Mouse (Mus musculus) erythroblast, adult 5-6 weeks (primary cell): ENCODE data around the gene Rrm2. TPM values are rescaled to one million over a fixed set of nuclear protein-coding genes. Genes with fewer than 3 reads are reported as not detected.
"Not testable (repeated sequence)": the region's sequence is repeated elsewhere in the genome, so short reads cannot be mapped to it uniquely, and the experiment has no call there.

ENCODE experiments used
- ATAC-seq: replicated peaks from 2 replicates; pipeline ENCODE4 v1.8.0; 2016; ENCODE audit warnings: moderate number of reproducible peaks, mild to moderate bottlenecking, moderate TSS enrichment, inconsistent platforms; ENCODE audit not compliant: poor library complexity, low FRiP score, severe bottlenecking
- total RNA-seq, 2 experiments: library from RNA; stranded (forward) in 1 of 2; stranded (reverse) in 1 of 2; fragments of 150-400 nt in 1 of 2; fragments of 200-764, 138-1000 nt in 1 of 2; gene quantifications; 2 replicates each; pipeline versions ENCODE4 v1.2.3 to v1.2.4; 2015 to 2017; ENCODE audit warnings: low replicate concordance in 2 of 2

Rrm2 gene
- total RNA-seq, 2 experiments from 2014 or later: 113 to 150 TPM

GRCm38 (mm10) chr12:24701621-24702020, 6.4 kb upstream of the Rrm2 start:
- not testable (repeated sequence) for ATAC-seq

- peak; percentile 62 for ATAC-seq
Measured at GRCm38 (mm10) chr12:24703013-24703412, 5.0 kb upstream of the Rrm2 start.

- ATAC-seq: peak; percentile 46
Measured at GRCm38 (mm10) chr12:24705502-24706263, 2.4 kb upstream of the Rrm2 start.

GRCm38 (mm10) chr12:24706764-24707479, 1.1 kb upstream of the Rrm2 start:
- peak; percentile 60 for ATAC-seq

GRCm38 (mm10) chr12:24707480-24707802, 600 bp upstream of the Rrm2 start:
- ATAC-seq: no peak

- no peak for ATAC-seq
Measured at GRCm38 (mm10) chr12:24708824-24709218, 780 bp downstream of the Rrm2 start.

GRCm38 (mm10) chr12:24709409-24709808, 1.4 kb downstream of the Rrm2 start:
- ATAC-seq: no peak

- peak; percentile 30 for ATAC-seq
Measured at GRCm38 (mm10) chr12:24709831-24710508, 1.9 kb downstream of the Rrm2 start.

- ATAC-seq: peak; percentile 18; the same call in 1 of the 2 replicates
Measured at GRCm38 (mm10) chr12:24710672-24711071, 2.6 kb downstream of the Rrm2 start.

- ATAC-seq: no peak
Measured at GRCm38 (mm10) chr12:24712396-24712795, 4.4 kb downstream of the Rrm2 start.

- ATAC-seq: no peak
Measured at GRCm38 (mm10) chr12:24714579-24715255, 6.7 kb downstream of the Rrm2 start.

GRCm38 (mm10) chr12:24715268-24715896, 7.3 kb downstream of the Rrm2 start:
- ATAC-seq: peak; percentile 48

GRCm38 (mm10) chr12:24716721-24717301, 8.8 kb downstream of the Rrm2 start:
- ATAC-seq: peak; percentile 66

GRCm38 (mm10) chr12:24723434-24723833, 15.4 kb downstream of the Rrm2 start:
- no peak for ATAC-seq

- ATAC-seq: no peak
Measured at GRCm38 (mm10) chr12:24723859-24724258, 15.8 kb downstream of the Rrm2 start.

- ATAC-seq: no peak
Measured at GRCm38 (mm10) chr12:24724369-24724768, 16.3 kb downstream of the Rrm2 start.

GRCm38 (mm10) chr12:24734828-24735394, 26.9 kb downstream of the Rrm2 start:
- ATAC-seq: no peak

GRCm38 (mm10) chr12:24736956-24737355, 28.9 kb downstream of the Rrm2 start:
- no peak for ATAC-seq

- ATAC-seq: no peak
Measured at GRCm38 (mm10) chr12:24739963-24740362, 31.9 kb downstream of the Rrm2 start.
